Mouse (Mus musculus): ENCODE measurements around the gene Myg1.

Gene Myg1

GRCm38 (mm10) chr15:102346444-102346843 is 14.9 kb downstream of the Myg1 start:
- DNase-seq (ENCODE audit: low spot score) = no peak

- peak; percentile 98 for DNase-seq (ENCODE audit: low spot score)
These were observed 18.8 kb downstream of the Myg1 start, which contains the start of gene Aaas for GRCm38 (mm10) chr15:102350138-102350941. Aaas (minus strand) TSS chr15:102350771.

GRCm38 (mm10) chr15:102350942-102351291 is 19.4 kb downstream of the Myg1 start:
- DNase-seq (ENCODE audit: low spot score) = no peak

GRCm38 (mm10) chr15:102352177-102352576 is 20.7 kb downstream of the Myg1 start:
- no peak for DNase-seq (ENCODE audit: low spot score)

GRCm38 (mm10) chr15:102353986-102354385 is 22.5 kb downstream of the Myg1 start:
- DNase-seq (ENCODE audit: low spot score) = peak; percentile 48

- peak; percentile 80 for DNase-seq (ENCODE audit: low spot score)
These were observed 23.8 kb downstream of the Myg1 start for GRCm38 (mm10) chr15:102355134-102355870.

- peak; percentile 82 for DNase-seq (ENCODE audit: low spot score)
These were observed 24.4 kb downstream of the Myg1 start for GRCm38 (mm10) chr15:102355871-102356441.

- DNase-seq (ENCODE audit: low spot score) = peak; percentile 72
These were observed 25.2 kb downstream of the Myg1 start for GRCm38 (mm10) chr15:102356501-102357325.

- peak; percentile 54 for DNase-seq (ENCODE audit: low spot score)
These were observed 26.6 kb downstream of the Myg1 start for GRCm38 (mm10) chr15:102358126-102358525.

- DNase-seq (ENCODE audit: low spot score) = no peak
These were observed 27.3 kb downstream of the Myg1 start for GRCm38 (mm10) chr15:102358834-102359233.

- peak; percentile 32 for DNase-seq (ENCODE audit: low spot score)
These were observed 31.1 kb downstream of the Myg1 start for GRCm38 (mm10) chr15:102362648-102363047.

GRCm38 (mm10) chr15:102364678-102365077 is 33.2 kb downstream of the Myg1 start:
- DNase-seq (ENCODE audit: low spot score) = no peak

GRCm38 (mm10) chr15:102366238-102366637 is 34.7 kb downstream of the Myg1 start:
- DNase-seq (ENCODE audit: low spot score) = no peak

GRCm38 (mm10) chr15:102366733-102367344 is 35.3 kb downstream of the Myg1 start, which contains the start of gene Sp7:
Sp7 (minus strand) TSS chr15:102367182.
- peak; percentile 59 for DNase-seq (ENCODE audit: low spot score)

GRCm38 (mm10) chr15:102369972-102370371 is 38.5 kb downstream of the Myg1 start:
- DNase-seq (ENCODE audit: low spot score) = peak; percentile 16

- DNase-seq (ENCODE audit: low spot score) = peak; percentile 49
These were observed 39.2 kb downstream of the Myg1 start for GRCm38 (mm10) chr15:102370727-102371126.

GRCm38 (mm10) chr15:102376453-102377162 is 45.1 kb downstream of the Myg1 start:
- DNase-seq (ENCODE audit: low spot score) = peak; percentile 69

GRCm38 (mm10) chr15:102377163-102377543 is 45.6 kb downstream of the Myg1 start:
- peak; percentile 95 for DNase-seq (ENCODE audit: low spot score)

GRCm38 (mm10) chr15:102377810-102378262 is 46.3 kb downstream of the Myg1 start:
- DNase-seq (ENCODE audit: low spot score) = peak; percentile 66

GRCm38 (mm10) chr15:102381575-102381974 is 50.1 kb downstream of the Myg1 start:
- DNase-seq (ENCODE audit: low spot score) = peak; percentile 96

GRCm38 (mm10) chr15:102383671-102384070 is 52.2 kb downstream of the Myg1 start:
- no peak for DNase-seq (ENCODE audit: low spot score)
